20 mouse cellular contexts compared by ENCODE assay signal in genomic region chr5:142950405-142950804, GRCm38 (mm10). TPM values are rescaled to one million over a fixed set of nuclear protein-coding genes. Genes with fewer than 3 reads are reported as not detected.
A peak's percentile ranks its signal among the peaks of the same experiment; 100 is the strongest.
DNase-seq lines count a peak whose midpoint lies in the region; TF ChIP-seq lines count a peak whose summit lies in the region.
"Had no signal": no experiment of that assay in that cellular context is flagged by ENCODE, and none has a peak within 500 bp of the region (broad histone marks: within the 10 kb centered on the region; RNA-seq: fewer than 3 reads in every experiment).

No protein-coding gene starts in this region.

- H3K4me3 ChIP-seq in heart, adult 2 months, result no peak overlapping the region
- H3K4me3 ChIP-seq in layer of hippocampus, adult 2 months, result no peak overlapping the region
- H3K4me3 ChIP-seq: heart, embryonic 13.5 days; hindbrain, embryonic 10.5 days had no signal

- no peak for TF ChIP-seq CTCF in heart, adult 2 months (IDR thresholded peaks at IDR 0.05)
- no peak for TF ChIP-seq CTCF in layer of hippocampus, adult 2 months (conservative IDR thresholded peaks at IDR 0.05)

- 0 out of 2 replicates have a peak, but pooled peaks have one; percentile 56 for TF ChIP-seq EP300 in heart, adult 2 months (IDR thresholded peaks at IDR 0.05; ENCODE audit: insufficient read depth, low read depth, low read length)

- H3K79me2 ChIP-seq in heart, adult 2 months (replicated peaks; ENCODE audit: control insufficient read depth, insufficient read depth, low read length), result no peaks in the 10 kb centered on the region

- no peaks in the 10 kb centered on the region for H3K36me3 ChIP-seq in heart, adult 2 months (ENCODE audit: control insufficient read depth, insufficient read depth, low read length)
- H3K36me3 ChIP-seq: heart, embryonic 13.5 days; hindbrain, embryonic 10.5 days had no signal

- WGBS in heart, adult 2 months, result 72% methylated on average over 6 of the region's 6 CpGs

- H3K9ac ChIP-seq in heart, adult 2 months (ENCODE audit: low read depth, low read length), result no peak overlapping the region
- H3K9ac ChIP-seq: heart, embryonic 13.5 days; liver, embryonic 14.5 days had no signal

- peak; percentile 23 to 31 for DNase-seq in cerebellum, adult 18-20 months
- DNase-seq in cerebellum, adult 11 months, result no peak
- peak; percentile 47 to 64 for DNase-seq in heart, adult 2 months
- DNase-seq in heart, postnatal 4 days, result no peak
- peak; percentile 42 for DNase-seq in testis, postnatal 10 days (ENCODE audit: low spot score)
- DNase-seq in testis, postnatal 14 days (ENCODE audit: low spot score), result no peak
- DNase-seq in layer of hippocampus, adult 2 months (ENCODE audit: low spot score in 2 of 2), result no peak
- DNase-seq in liver, result no peak
- DNase-seq: gastrocnemius, postnatal 10 days; kidney, adult 11 months; layer of hippocampus, postnatal 36 days; lung, postnatal 10 days; right cerebral cortex, adult 18-20 months; thymus, postnatal 36 days had no signal

- no peak for TF ChIP-seq POLR2A in heart, adult 2 months (IDR thresholded peaks at IDR 0.05; ENCODE audit: insufficient read depth, low read depth, low read length)

- H3K4me1 ChIP-seq in heart, adult 2 months (ENCODE audit: control insufficient read depth, insufficient read depth, low read length), result peaks cover 4% of the 10 kb centered on the region
- H3K4me1 ChIP-seq: heart, embryonic 13.5 days had no signal

- H3K27ac ChIP-seq in heart, adult 2 months, result no peak overlapping the region
- H3K27ac ChIP-seq in layer of hippocampus, adult 2 months, result no peak overlapping the region
- H3K27ac ChIP-seq: heart, embryonic 13.5 days; hindbrain, embryonic 10.5 days; liver, embryonic 14.5 days; stomach, postnatal 0 days had no signal

- H3K27me3 ChIP-seq in heart, adult 2 months (ENCODE audit: control insufficient read depth, insufficient read depth, low read length), result no peaks in the 10 kb centered on the region
- H3K27me3 ChIP-seq: heart, embryonic 13.5 days; Patski had no signal

- intact Hi-C loops in heart, adult 2 months (cut with DNase I), result no loop called here

RNA-seq across cellular contexts. Expression of gene Fscn1, which starts 9.7 kb away (rescaled TPM):
- total RNA-seq in heart, adult 2 months (2021), result 10 to 100 TPM; 18.7 to 22.5 TPM
- polyA plus RNA-seq in heart, adult 2 months (2012; rRNA removed), result 37.0 and 47.7 TPM in 2 replicates
- total RNA-seq in heart, postnatal 4 days (2021), result 100 to 1,000 TPM; 145 to 173 TPM
- 100 to 1,000 TPM; 172 to 173 TPM for total RNA-seq in layer of hippocampus, adult 2 months (2021)
- total RNA-seq: megakaryocyte-erythroid progenitor cell, adult 5-6 weeks had no signal

RNA-seq across cellular contexts. Expression of gene Actb, which starts 43.9 kb away (rescaled TPM):
- total RNA-seq in heart, adult 2 months (2021), result 100 to 1,000 TPM; 679 to 987 TPM
- 1,148 and 1,181 TPM in 2 replicates for polyA plus RNA-seq in heart, adult 2 months (2012; rRNA removed)
- 1,000 to 10,000 TPM; 2,345 to 2,495 TPM for total RNA-seq in heart, postnatal 4 days (2021)
- total RNA-seq in layer of hippocampus, adult 2 months (2021), result 1,000 to 10,000 TPM; 3,149 to 3,251 TPM

RNA-seq across cellular contexts. Expression of gene Fbxl18, which starts 55.2 kb away (rescaled TPM):
- 1 to 10 TPM; 4.0 to 4.5 TPM for total RNA-seq in heart, adult 2 months (2021)
- polyA plus RNA-seq in heart, adult 2 months (2012; rRNA removed), result 6.9 and 7.6 TPM in 2 replicates
- 1 to 10 TPM; 9.4 to 9.5 TPM for total RNA-seq in heart, postnatal 4 days (2021)
- total RNA-seq in layer of hippocampus, adult 2 months (2021), result 10 to 100 TPM; 36.7 to 39.9 TPM

Comparison
In these comparisons a context has a peak if more than half of its experiments do, and no peak if none do; other contexts are left out.
1. DNase-seq: peak in cerebellum, adult 18-20 months (2 of 2), heart, adult 2 months (2 of 2) and testis, postnatal 10 days (single experiment); none in cerebellum, adult 11 months (single experiment), heart, postnatal 4 days (single experiment), testis, postnatal 14 days (single experiment), layer of hippocampus, adult 2 months (0 of 2) and liver (single experiment).
2. RNA of gene Fscn1, which starts 9.7 kb away (total RNA-seq): 172 to 173 TPM in layer of hippocampus, adult 2 months and 145 to 173 TPM in heart, postnatal 4 days; 18.7 to 22.5 TPM in heart, adult 2 months; every median in the first group is over 4 times any median in the second.